Mouse (Mus musculus) ovary, postnatal 14 days (tissue): ENCODE measurements at regions not wholly inside any gene's neighbourhood (a gene's known extent, or its start where the extent isn't known, plus 50 kb on each side); places are given as distances from the start of the nearest gene placed in this dataset.

Experiments used
- DNase-seq: peaks from one replicate; pipeline ENCODE4 v3.0.0; 2022; ENCODE audit warnings: low spot score

- no peak for DNase-seq
Observed at GRCm38 (mm10) chr15:57543985-57544384, 66.6 kb upstream of the Slc22a22 start.

GRCm38 (mm10) chr15:57542630-57543029 lies 65.2 kb upstream of the Slc22a22 start:
- peak; percentile 7 for DNase-seq

DNA sequence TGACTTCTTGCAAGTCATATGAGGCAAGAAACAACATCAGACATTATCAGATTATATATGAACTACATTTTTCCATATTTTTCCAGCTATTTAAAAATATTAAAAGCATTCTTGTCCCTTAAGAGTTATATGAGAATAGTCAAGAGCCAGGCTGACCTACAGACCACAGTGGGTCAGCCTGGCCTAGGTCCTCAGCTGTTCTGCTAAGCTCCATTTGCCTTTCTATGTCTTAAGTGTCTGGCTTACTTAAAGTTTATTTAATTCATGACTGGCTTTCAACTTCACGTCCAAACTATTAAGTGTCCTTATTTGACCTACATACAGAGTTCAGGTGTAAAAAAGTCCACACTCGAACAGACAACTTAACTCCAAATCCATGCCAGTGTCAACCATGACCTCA lies 58.1 kb upstream of the Slc22a22 start:
- no peak for DNase-seq
